Mouse (Mus musculus): ENCODE measurements at regions not wholly inside any gene's neighbourhood (a gene's known extent, or its start where the extent isn't known, plus 50 kb on each side); places are given as distances from the start of the nearest gene placed in this dataset.

DNA sequence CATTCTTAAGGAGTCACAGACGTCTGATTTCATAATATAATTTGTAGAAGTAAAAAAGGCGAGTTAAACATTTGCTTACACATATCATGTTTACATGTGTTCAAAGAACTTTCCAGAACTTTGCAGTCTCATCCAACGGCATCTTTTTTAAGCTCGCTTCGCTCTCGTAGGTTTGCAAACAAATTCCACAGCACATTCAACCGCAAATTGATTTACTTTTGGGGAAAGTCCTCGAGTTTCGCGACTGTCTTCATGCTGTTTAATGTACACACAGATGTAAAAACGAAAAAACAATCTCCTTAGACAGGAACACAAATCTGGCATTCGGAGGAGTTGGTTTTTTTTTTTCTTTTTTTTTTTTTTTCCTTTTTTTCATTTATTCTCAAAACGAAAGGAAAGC is 559.3 kb upstream of the 3110018I06Rik start:
- Histone ChIP-seq H3K27me3 (ENCODE audit: control insufficient read depth, insufficient read depth, low read length) (no peaks in the 10 kb centered on the region), H3K27ac (ENCODE audit: insufficient read depth, low read length) (no peak overlapping the region), H3K4me3 (replicated peaks; ENCODE audit: insufficient read depth, low read depth, low read length) (no peak overlapping the region), H3K4me1 (ENCODE audit: control insufficient read depth, insufficient read depth, low read length) (no peaks in the 10 kb centered on the region)
- 83% methylated on average over 13 of the region's 13 CpGs for WGBS
- DNase-seq = no peak
- no peak for TF ChIP-seq CTCF (IDR thresholded peaks at IDR 0.05; ENCODE audit: borderline replicate concordance, insufficient read depth, low read depth, low read length)
- TF ChIP-seq POLR2A (IDR thresholded peaks at IDR 0.05; ENCODE audit: borderline replicate concordance, insufficient read depth, low read length) = no peak

GRCm38 (mm10) chr12:106931591-106931990 is 556.8 kb upstream of the 3110018I06Rik start:
- Histone ChIP-seq H3K4me1 (ENCODE audit: control insufficient read depth, insufficient read depth, low read length) (no peaks in the 10 kb centered on the region), H3K27me3 (ENCODE audit: control insufficient read depth, insufficient read depth, low read length) (no peaks in the 10 kb centered on the region), H3K27ac (ENCODE audit: insufficient read depth, low read length) (no peak overlapping the region), H3K4me3 (replicated peaks; ENCODE audit: insufficient read depth, low read depth, low read length) (no peak overlapping the region)
- TF ChIP-seq CTCF (IDR thresholded peaks at IDR 0.05; ENCODE audit: borderline replicate concordance, insufficient read depth, low read depth, low read length) = no peak
- TF ChIP-seq POLR2A (IDR thresholded peaks at IDR 0.05; ENCODE audit: borderline replicate concordance, insufficient read depth, low read length) = no peak
- no peak for DNase-seq
- WGBS = 79% methylated on average over 3 of the region's 3 CpGs

DNA sequence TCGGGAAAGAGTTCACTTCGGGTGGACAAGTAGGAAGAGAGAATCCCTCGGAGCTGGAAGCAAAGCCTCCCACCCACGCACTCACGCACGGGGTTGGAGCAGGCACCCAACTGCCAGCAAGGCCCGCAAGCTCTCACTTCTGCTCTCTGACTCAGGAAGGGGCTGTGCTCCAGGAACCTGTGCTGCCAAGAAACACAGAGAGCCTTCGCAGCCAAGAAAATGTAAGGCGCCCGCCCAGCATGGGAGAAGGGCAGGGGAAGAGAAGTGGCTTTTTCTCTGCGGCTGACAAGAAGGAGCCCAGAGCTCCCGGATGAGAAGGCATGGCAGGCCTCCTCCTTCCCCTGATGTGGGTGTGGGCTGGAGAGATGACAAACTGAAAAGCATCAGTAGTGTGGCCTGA is 549.1 kb upstream of the 3110018I06Rik start:
- peak; percentile 66 to 81 for DNase-seq
- H3K27me3 ChIP-seq (ENCODE audit: control insufficient read depth, insufficient read depth, low read length) = no peaks in the 10 kb centered on the region
- no peak for TF ChIP-seq POLR2A (IDR thresholded peaks at IDR 0.05; ENCODE audit: borderline replicate concordance, insufficient read depth, low read length)
- TF ChIP-seq CTCF (IDR thresholded peaks at IDR 0.05; ENCODE audit: borderline replicate concordance, insufficient read depth, low read depth, low read length) = no peak
- H3K4me3 ChIP-seq (replicated peaks; ENCODE audit: insufficient read depth, low read depth, low read length) = no peak overlapping the region
- WGBS = 8% methylated on average over 12 of the region's 12 CpGs
- H3K27ac ChIP-seq (ENCODE audit: insufficient read depth, low read length) = no peak overlapping the region
- H3K4me1 ChIP-seq (ENCODE audit: control insufficient read depth, insufficient read depth, low read length) = peaks cover 11% of the 10 kb centered on the region

DNA sequence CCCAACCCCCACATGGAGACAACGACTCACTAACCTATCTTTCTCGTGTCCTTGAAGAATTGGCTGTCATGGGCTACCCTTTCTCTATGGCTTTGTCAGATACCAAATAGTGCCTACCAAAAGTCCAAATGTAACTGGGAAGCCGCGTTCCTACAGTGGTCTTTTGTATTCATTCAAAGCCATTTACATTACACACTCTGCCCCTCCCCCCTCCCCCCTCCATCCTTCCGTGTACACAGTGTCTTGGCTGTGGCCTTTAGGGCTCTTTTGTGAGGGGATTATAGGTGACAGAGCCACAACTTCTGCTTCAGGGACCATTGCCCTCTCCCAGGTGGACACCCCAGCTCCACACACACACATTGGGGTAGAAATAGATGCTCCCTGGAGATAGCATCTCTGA is 544.6 kb upstream of the 3110018I06Rik start:
- no peak overlapping the region for H3K27ac ChIP-seq (ENCODE audit: insufficient read depth, low read length)
- no peak overlapping the region for H3K4me3 ChIP-seq (replicated peaks; ENCODE audit: insufficient read depth, low read depth, low read length)
- WGBS = 32% methylated on average over 5 of the region's 5 CpGs
- H3K4me1 ChIP-seq (ENCODE audit: control insufficient read depth, insufficient read depth, low read length) = peaks cover 8% of the 10 kb centered on the region
- TF ChIP-seq POLR2A (IDR thresholded peaks at IDR 0.05; ENCODE audit: borderline replicate concordance, insufficient read depth, low read length) (no peak), CTCF (IDR thresholded peaks at IDR 0.05; ENCODE audit: borderline replicate concordance, insufficient read depth, low read depth, low read length) (no peak)
- no peaks in the 10 kb centered on the region for H3K27me3 ChIP-seq (ENCODE audit: control insufficient read depth, insufficient read depth, low read length)
- no peak for DNase-seq

GRCm38 (mm10) chr12:106952621-106953020 is 535.8 kb upstream of the 3110018I06Rik start:
- no peak for DNase-seq
- H3K27ac ChIP-seq (ENCODE audit: insufficient read depth, low read length) = no peak overlapping the region
- no peaks in the 10 kb centered on the region; the same call in 1 of the 2 replicates for H3K27me3 ChIP-seq (ENCODE audit: control insufficient read depth, insufficient read depth, low read length)
- no peak for TF ChIP-seq POLR2A (IDR thresholded peaks at IDR 0.05; ENCODE audit: borderline replicate concordance, insufficient read depth, low read length)
- no peak for TF ChIP-seq CTCF (IDR thresholded peaks at IDR 0.05; ENCODE audit: borderline replicate concordance, insufficient read depth, low read depth, low read length)
- H3K4me1 ChIP-seq (ENCODE audit: control insufficient read depth, insufficient read depth, low read length) = peaks cover 10% of the 10 kb centered on the region
- WGBS = 80% methylated on average over 11 of the region's 11 CpGs
- H3K4me3 ChIP-seq (replicated peaks; ENCODE audit: insufficient read depth, low read depth, low read length) = no peak overlapping the region

GRCm38 (mm10) chr12:106955778-106956177 is 532.7 kb upstream of the 3110018I06Rik start:
- Histone ChIP-seq H3K27ac (ENCODE audit: insufficient read depth, low read length) (no peak overlapping the region), H3K4me3 (replicated peaks; ENCODE audit: insufficient read depth, low read depth, low read length) (no peak overlapping the region), H3K27me3 (ENCODE audit: control insufficient read depth, insufficient read depth, low read length) (no peaks in the 10 kb centered on the region; the same call in 1 of the 2 replicates), H3K4me1 (ENCODE audit: control insufficient read depth, insufficient read depth, low read length) (peaks cover 10% of the 10 kb centered on the region)
- TF ChIP-seq CTCF (IDR thresholded peaks at IDR 0.05; ENCODE audit: borderline replicate concordance, insufficient read depth, low read depth, low read length) (no peak), POLR2A (IDR thresholded peaks at IDR 0.05; ENCODE audit: borderline replicate concordance, insufficient read depth, low read length) (no peak)
- 13% methylated on average over 12 of the region's 12 CpGs for WGBS
- DNase-seq = peak; percentile 85 to 89

GRCm38 (mm10) chr12:106956266-106956665 is 532.2 kb upstream of the 3110018I06Rik start:
- Histone ChIP-seq H3K4me1 (ENCODE audit: control insufficient read depth, insufficient read depth, low read length) (peaks cover 10% of the 10 kb centered on the region), H3K4me3 (replicated peaks; ENCODE audit: insufficient read depth, low read depth, low read length) (no peak overlapping the region), H3K27ac (ENCODE audit: insufficient read depth, low read length) (no peak overlapping the region), H3K27me3 (ENCODE audit: control insufficient read depth, insufficient read depth, low read length) (no peaks in the 10 kb centered on the region)
- WGBS = 51% methylated on average over 6 of the region's 6 CpGs
- DNase-seq = peak; percentile 16 to 21
- TF ChIP-seq CTCF (IDR thresholded peaks at IDR 0.05; ENCODE audit: borderline replicate concordance, insufficient read depth, low read depth, low read length) (no peak), POLR2A (IDR thresholded peaks at IDR 0.05; ENCODE audit: borderline replicate concordance, insufficient read depth, low read length) (no peak)

- TF ChIP-seq CTCF (IDR thresholded peaks at IDR 0.05; ENCODE audit: borderline replicate concordance, insufficient read depth, low read depth, low read length) (no peak), POLR2A (IDR thresholded peaks at IDR 0.05; ENCODE audit: borderline replicate concordance, insufficient read depth, low read length) (no peak)
- Histone ChIP-seq H3K27ac (ENCODE audit: insufficient read depth, low read length) (no peak overlapping the region), H3K27me3 (ENCODE audit: control insufficient read depth, insufficient read depth, low read length) (no peaks in the 10 kb centered on the region), H3K4me1 (ENCODE audit: control insufficient read depth, insufficient read depth, low read length) (no peaks in the 10 kb centered on the region), H3K4me3 (replicated peaks; ENCODE audit: insufficient read depth, low read depth, low read length) (no peak overlapping the region)
- WGBS = 56% methylated on average over 4 of the region's 4 CpGs
- DNase-seq = no peak
Measured at GRCm38 (mm10) chr12:106961991-106962390, 526.4 kb upstream of the 3110018I06Rik start.

Measured in cerebellum, adult 2 months (tissue).